Mouse (Mus musculus): ENCODE results near the gene Reg2.

DNA sequence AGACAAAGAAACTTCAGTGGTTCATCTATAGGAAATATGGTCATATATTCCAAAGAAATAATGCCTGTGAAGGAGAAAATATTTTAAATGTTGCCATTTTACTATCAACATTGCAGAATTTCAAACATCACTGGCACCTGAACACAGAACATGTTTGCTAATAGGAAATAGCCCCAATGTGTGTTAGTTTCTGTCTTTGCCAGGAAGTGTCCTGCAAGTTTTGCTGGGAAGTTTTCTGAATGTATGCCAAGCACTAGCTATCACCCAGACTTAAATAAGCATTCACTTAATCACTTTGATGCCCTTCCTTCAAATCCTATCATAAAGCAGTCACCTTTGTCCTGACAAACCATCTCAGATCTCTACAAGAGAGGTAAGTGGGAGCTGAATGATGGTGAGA is 15.0 kb upstream of the Reg2 start, which contains the start of gene Reg3a:
- no peak for TF ChIP-seq POLR2A (IDR thresholded peaks at IDR 0.05; ENCODE audit: insufficient read length, low read depth)
- TF ChIP-seq MAX (IDR thresholded peaks at IDR 0.05; ENCODE audit: low read depth), result no peak
- TF ChIP-seq E2F4 (IDR thresholded peaks at IDR 0.05; ENCODE audit: insufficient read depth), result no peak
- no peak for TF ChIP-seq CEBPB (IDR thresholded peaks at IDR 0.05; ENCODE audit: insufficient read depth, poor library complexity, severe bottlenecking)
- TF ChIP-seq MYOD1 (IDR thresholded peaks at IDR 0.05; ENCODE audit: control insufficient read depth in 1 of 3, insufficient read length in 2 of 3, low read depth in 2 of 3), result no peak
